Mouse (Mus musculus) kidney, postnatal 4 days (tissue): Measurements from ENCODE around the gene Ndufa4l2.

Experiments used
- DNase-seq, 2 experiments: peaks; one replicate each; pipeline ENCODE4 v3.0.0; 2021; ENCODE audit warnings: mixed read lengths in 2 of 2

Gene Ndufa4l2

DNA sequence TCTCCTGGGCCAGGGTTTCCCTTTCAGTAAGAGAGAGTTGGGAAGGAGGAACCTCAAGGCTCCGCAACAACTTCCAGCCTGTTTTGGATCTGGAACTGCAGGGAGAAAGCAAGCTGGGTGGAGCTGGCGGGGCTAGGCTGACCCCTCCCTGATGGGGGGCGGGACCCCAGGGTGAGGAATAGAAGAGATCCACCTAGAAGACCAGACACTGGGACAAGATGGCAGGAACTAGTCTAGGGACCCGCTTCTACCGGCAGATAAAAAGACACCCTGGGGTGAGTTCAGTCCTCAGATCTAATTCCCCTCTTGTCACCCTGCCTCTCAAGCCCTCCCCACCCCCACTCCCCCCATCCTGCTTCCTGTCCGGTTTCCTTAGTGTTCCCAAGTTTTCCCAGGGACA is at the start of gene Ndufa4l2:
Gene Ndufa4l2 (plus strand): TSS at position 204 of the 400 bp plus-strand sequence.
- DNase-seq, result peak; percentile 63 to 71

DNA sequence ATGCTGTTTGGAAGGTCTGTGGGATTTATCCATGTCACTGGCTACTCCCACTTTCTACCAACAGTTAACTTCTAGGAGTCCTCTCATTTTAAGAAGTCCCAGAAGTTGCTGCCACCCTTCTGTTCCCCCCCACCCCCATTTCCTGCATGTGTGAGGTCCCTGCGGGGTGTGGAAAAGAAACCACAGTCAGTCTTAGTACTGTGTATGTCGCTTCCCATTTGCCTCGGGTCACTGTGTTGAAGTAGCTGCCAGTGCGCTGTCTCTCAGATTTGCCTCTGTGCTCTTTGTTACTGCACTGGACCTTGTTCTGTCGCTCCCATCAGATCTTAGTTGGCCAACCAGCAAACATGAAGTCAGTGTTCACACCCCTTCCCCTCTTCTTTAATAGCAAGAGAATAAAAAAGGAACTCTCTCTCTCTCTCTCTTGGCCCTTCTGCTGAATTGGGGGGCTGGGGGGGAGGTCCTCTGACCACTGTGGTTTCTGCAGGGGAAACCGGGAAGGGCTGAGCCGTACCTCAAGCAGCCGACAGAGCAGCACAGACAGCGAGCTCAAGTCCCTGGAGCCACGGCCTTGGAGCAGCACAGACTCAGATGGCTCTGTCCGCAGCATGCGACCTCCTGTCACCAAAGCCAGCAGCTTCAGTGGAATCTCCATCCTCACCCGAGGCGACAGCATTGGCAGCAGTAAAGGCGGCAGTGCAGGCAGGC is 43.3 kb upstream of the Ndufa4l2 start:
- DNase-seq, result peak; percentile 47 to 68

GRCm38 (mm10) chr10:127472722-127473121 is 42.0 kb upstream of the Ndufa4l2 start:
- no peak for DNase-seq

DNA sequence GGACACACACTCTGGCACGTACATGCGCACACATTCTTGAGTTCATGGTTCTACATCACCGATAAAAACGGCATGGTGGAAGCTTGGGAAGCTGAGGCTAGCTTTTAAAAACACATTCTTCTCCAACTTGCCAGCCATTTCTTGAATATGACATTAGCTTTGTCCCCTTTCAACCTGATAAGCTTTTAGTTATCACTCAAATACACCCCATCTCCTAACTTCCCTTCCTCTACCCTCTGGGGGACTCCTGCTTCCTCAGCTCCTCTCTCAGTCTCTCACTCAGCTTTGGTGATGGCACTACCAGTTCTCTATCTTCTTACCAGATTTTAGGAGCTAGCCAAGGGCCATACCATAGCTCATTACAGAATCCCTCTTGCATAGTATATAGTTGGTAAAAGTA is 39.6 kb upstream of the Ndufa4l2 start:
- no peak for DNase-seq

DNA sequence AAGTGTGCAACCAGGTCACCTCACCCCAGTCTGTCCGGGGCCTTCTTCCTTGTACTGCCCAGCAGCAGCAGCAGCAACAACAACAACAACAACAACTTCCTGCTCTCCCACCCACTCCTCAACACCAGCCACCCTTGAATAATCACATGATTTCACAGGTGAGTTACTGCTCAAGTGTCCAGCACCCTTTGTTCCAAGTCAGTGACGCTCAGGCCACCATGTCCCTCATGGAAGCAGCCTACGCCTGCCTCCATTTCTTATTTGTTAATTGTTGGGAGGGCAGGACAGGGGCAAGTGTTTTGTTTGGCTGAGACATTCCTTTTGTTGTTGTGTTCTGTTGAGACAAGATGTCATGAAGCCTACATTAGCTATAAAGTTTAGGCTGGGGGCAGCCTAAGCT is 38.2 kb upstream of the Ndufa4l2 start:
- DNase-seq, result no peak

DNA sequence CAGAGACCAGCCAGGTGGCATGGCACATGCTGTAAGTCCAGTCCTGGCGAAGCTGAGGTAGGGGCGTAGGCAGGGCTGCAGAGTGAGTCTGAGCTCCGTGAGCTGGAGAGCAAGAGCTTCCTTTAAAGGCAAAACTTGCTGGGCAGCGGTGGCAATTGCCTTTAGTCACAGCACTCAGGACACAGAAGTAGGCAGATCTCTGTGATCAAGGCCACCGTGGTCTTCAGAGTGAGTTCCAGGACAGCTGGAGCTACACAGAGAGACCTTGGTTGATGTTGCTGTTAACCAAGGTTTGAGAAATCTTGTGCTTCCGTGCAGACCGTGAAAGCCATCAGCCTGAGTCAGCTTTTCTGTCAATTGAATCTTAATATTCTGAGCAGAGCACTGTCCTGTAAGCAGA is 37.5 kb upstream of the Ndufa4l2 start:
- no peak for DNase-seq

GRCm38 (mm10) chr10:127479131-127479530 is 35.6 kb upstream of the Ndufa4l2 start:
- no peak for DNase-seq

GRCm38 (mm10) chr10:127480833-127481813 is 33.6 kb upstream of the Ndufa4l2 start:
- DNase-seq, result peak; percentile 71 to 79

- DNase-seq, result no peak
These were observed 29.5 kb upstream of the Ndufa4l2 start for GRCm38 (mm10) chr10:127485235-127485634.

DNA sequence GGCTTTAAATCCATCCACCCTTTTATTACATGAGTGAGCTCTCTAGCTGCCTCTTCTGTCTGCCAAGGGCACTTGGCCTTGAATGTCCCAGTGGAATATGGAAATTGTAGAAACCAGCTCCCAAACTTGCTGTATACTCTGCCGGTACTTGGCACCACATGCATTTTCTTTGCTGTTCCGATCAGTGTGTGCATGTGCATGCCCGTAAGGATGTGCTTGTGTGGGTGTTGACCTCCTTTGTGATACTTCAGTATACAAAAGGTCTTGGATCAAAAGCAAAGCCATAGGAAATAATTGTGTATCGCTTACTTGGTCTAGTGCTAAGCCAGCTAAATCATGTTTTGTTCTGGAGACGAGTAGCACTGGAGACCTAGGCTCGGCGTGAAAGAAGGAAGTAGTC is 25.9 kb upstream of the Ndufa4l2 start:
- DNase-seq, result no peak

- DNase-seq, result no peak
These were observed 24.3 kb upstream of the Ndufa4l2 start for GRCm38 (mm10) chr10:127490160-127491127.

DNA sequence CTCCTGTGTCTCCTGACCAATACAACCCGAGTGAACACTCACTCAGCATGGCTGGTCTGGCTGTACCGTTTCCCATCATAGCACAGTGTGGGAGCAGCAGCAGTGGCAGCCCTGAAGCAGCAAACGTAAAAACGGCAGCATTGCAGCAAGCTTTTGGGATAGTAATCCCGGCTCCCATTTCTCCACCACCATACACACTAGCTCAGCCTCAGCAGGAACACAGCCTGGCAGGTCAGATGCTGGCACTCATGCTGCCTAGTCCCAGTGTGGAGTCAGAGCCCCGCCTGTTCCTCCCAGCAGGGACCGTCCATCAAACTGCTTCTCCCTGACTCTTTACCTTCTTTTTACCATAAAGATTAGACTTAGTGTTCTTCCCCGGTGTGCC is 23.6 kb upstream of the Ndufa4l2 start:
- no peak for DNase-seq

DNA sequence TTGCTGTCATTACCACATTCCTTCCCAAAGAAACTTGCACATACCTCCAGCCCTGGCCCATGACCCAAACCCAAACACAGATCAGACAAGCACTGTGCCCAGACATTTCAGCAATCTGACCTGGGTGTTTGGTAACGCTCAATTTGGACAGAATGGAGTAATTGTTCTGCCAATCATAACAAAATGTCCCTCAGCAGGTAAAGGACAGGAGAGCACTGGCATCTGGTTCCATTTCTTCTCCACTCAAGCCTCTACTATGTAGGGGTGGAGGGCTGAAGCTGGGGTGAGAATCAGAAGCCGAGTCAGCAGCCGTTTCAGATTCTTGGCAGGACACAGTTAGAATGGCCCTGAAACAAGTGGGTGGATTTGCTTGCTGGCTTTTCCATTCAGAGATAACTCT is 22.6 kb upstream of the Ndufa4l2 start:
- DNase-seq, result no peak

- DNase-seq, result no peak
These were observed 18.6 kb upstream of the Ndufa4l2 start for GRCm38 (mm10) chr10:127496156-127496555.

- no peak for DNase-seq
These were observed 15.3 kb upstream of the Ndufa4l2 start for GRCm38 (mm10) chr10:127499516-127499915.

- DNase-seq, result no peak
These were observed 14.7 kb upstream of the Ndufa4l2 start for GRCm38 (mm10) chr10:127500042-127500441.

DNA sequence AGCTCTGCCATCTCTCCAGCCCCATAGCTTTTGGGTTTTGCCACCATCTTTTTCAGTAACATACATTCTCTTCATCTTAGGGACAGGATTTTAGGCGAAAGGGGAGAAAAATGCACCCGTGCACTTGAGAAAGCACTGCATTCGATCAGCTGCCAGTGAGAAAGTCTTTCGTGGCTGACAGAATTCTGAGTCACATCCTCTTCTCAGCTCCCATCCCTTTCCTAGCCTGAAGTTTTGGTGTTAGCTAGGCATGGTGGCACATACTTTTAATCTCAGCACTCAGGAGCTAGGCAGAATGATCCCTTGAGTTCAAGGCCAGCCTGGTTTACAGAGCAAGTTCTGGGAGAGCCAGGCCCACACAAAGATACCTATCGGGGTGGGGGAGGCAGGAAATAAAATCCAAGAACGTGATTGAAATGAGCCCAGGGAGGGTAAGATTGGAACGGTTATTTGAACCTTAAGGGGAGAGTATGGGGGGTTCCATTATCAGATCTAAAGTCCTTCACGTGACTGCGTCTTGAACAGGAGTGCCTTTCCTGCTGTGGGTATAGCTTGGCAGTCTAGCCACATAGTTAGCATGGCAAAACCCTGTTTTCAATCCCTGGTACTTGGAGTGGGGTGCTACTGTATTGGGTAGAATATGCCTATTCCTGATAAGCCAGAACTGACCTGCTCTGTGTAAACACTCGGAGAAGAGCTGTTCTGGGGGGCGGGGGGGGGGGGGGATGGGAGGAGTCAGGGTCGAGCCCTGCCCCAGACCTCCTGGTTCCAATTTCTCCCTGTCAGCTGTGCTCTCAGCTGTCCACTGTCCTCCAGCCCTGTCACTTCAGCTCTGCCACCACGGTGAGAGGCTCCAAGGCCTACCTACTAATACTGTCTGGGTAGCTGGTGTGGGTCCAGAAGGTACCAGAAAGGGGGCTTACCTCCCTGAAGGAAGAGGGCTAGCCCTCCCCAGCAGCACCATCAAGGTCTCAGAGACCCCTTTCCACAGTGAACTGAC is 13.6 kb upstream of the Ndufa4l2 start, which contains the start of gene Stac3:
Gene Stac3 (plus strand): TSS at position 793 of the 1,000 bp plus-strand sequence.
- DNase-seq, result no peak

GRCm38 (mm10) chr10:127508239-127508638 is 6.5 kb upstream of the Ndufa4l2 start:
- peak; percentile 90 to 92 for DNase-seq

DNA sequence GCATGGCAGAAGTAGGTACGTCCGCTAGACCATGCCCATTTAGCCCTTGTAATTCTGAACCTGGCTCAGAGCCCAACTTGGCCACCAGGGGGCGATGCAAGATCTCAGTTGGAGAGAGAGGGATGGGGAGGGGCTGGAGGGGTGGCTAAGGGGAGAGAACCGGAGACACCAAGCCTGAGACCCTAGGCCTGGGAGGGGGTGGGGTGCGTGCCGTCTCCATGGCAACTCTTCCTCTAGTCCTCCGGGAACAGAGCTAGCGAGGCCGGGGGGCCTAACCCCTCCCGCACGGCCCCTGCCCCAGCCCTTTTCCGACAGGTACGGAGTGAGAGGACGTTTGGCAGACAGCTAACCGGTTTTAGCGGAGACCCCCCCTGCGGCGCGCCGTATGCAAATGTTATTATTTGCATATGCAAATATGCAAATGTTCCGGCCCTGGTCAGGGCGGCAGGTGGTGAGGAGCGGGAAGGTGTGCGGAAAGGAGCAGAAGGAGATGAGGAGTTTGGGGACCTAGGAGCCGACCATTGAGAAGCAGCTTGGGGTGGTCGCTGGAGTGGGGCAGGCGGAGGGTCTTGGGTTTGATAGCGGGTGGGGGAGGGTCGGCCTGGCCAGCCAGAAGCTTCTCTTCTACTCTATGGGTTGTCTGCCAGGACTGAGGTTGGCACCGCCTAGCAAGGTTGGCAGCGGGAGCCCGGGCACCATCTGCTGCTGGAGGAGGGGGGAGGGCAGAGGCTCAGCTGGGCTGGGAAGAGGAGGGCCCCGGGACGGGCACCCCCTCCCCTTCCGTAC is 5.5 kb upstream of the Ndufa4l2 start:
- DNase-seq, result peak; percentile 95
